In genomic region chr7:103877093-103877492, GRCm38 (mm10) we compare ENCODE assay signal across 27 mouse cellular contexts. TPM values are rescaled to one million over a fixed set of nuclear protein-coding genes. Genes with fewer than 3 reads are reported as not detected.
DNase-seq lines count a peak whose midpoint lies in the region; ATAC-seq and TF ChIP-seq lines count a peak whose summit lies in the region.
"Had no signal": no experiment of that assay in that cellular context is flagged by ENCODE, and none has a peak within 500 bp of the region (broad histone marks: within the 10 kb centered on the region; RNA-seq: fewer than 3 reads in every experiment).

No protein-coding gene starts in this region.

- H3K9ac ChIP-seq in liver, embryonic 11.5 days (ENCODE audit: low read depth, low read length): no peak overlapping the region
- H3K9ac ChIP-seq in liver, embryonic 14.5 days (replicated peaks): no peak overlapping the region; the same call in 1 of the 2 replicates
- H3K9ac ChIP-seq: embryonic facial prominence, embryonic 12.5 days; midbrain, embryonic 13.5 days had no signal

- no peaks in the 10 kb centered on the region for H3K9me3 ChIP-seq in liver, embryonic 11.5 days (ENCODE audit: control insufficient read depth, low read length)
- no peaks in the 10 kb centered on the region for H3K9me3 ChIP-seq in liver, embryonic 14.5 days (ENCODE audit: control insufficient read depth, low read length)
- H3K9me3 ChIP-seq: embryonic facial prominence, embryonic 12.5 days; hindbrain, embryonic 10.5 days; midbrain, embryonic 13.5 days had no signal

- no peak overlapping the region for H3K4me2 ChIP-seq in liver, embryonic 11.5 days
- H3K4me2 ChIP-seq in liver, embryonic 14.5 days (ENCODE audit: low read depth): peak overlapping the region; percentile 33
- H3K4me2 ChIP-seq: embryonic facial prominence, embryonic 12.5 days; midbrain, embryonic 13.5 days had no signal

- no peak overlapping the region for H3K4me3 ChIP-seq in liver, embryonic 11.5 days (ENCODE audit: low read depth, low read length)
- H3K4me3 ChIP-seq in liver, embryonic 14.5 days (ENCODE audit: insufficient read depth in 1 of 2, low read depth in 2 of 2, low read length in 2 of 2): no peak overlapping the region
- H3K4me3 ChIP-seq: embryonic facial prominence, embryonic 12.5 days; erythroblast, embryonic 14.5 days; gastrocnemius, adult 2 months; hindbrain, embryonic 10.5 days; layer of hippocampus, adult 2 months; midbrain, embryonic 13.5 days had no signal

- H3K4me1 ChIP-seq in liver, embryonic 11.5 days (replicated peaks; ENCODE audit: control insufficient read depth, insufficient read depth, low read length): peaks cover 13% of the 10 kb centered on the region
- H3K4me1 ChIP-seq in liver, embryonic 14.5 days (replicated peaks; ENCODE audit: control insufficient read depth in 2 of 2, insufficient read depth in 2 of 2, low read length in 1 of 2): peaks cover 43 to 44% of the 10 kb centered on the region in 2 experiments
- H3K4me1 ChIP-seq: embryonic facial prominence, embryonic 12.5 days; hindbrain, embryonic 10.5 days; midbrain, embryonic 13.5 days had no signal

- no peaks in the 10 kb centered on the region for H3K27me3 ChIP-seq in liver, embryonic 11.5 days (replicated peaks; ENCODE audit: control insufficient read depth, insufficient read depth, low read length)
- no peaks in the 10 kb centered on the region for H3K27me3 ChIP-seq in liver, embryonic 14.5 days (ENCODE audit: control insufficient read depth, insufficient read depth, low read length)
- H3K27me3 ChIP-seq: embryonic facial prominence, embryonic 12.5 days; midbrain, embryonic 13.5 days had no signal

- no peak overlapping the region for H3K27ac ChIP-seq in liver, embryonic 11.5 days (ENCODE audit: low read depth, low read length)
- peak overlapping the region; percentile 92 for H3K27ac ChIP-seq in liver, embryonic 14.5 days
- H3K27ac ChIP-seq: embryonic facial prominence, embryonic 12.5 days; gastrocnemius, adult 2 months; hindbrain, embryonic 10.5 days; layer of hippocampus, adult 2 months; midbrain, embryonic 13.5 days had no signal

- no peaks in the 10 kb centered on the region for H3K36me3 ChIP-seq in liver, embryonic 11.5 days (ENCODE audit: control insufficient read depth, insufficient read depth, low read length)
- H3K36me3 ChIP-seq in liver, embryonic 14.5 days (replicated peaks; ENCODE audit: control insufficient read depth, insufficient read depth, low read depth): no peaks in the 10 kb centered on the region
- H3K36me3 ChIP-seq: embryonic facial prominence, embryonic 12.5 days; hindbrain, embryonic 10.5 days; midbrain, embryonic 13.5 days had no signal

- ATAC-seq in liver, embryonic 11.5 days (replicated peaks; ENCODE audit: low FRiP score): peak; percentile 91
- ATAC-seq in liver, embryonic 14.5 days (ENCODE audit: insufficient read depth): peak; percentile 92
- ATAC-seq: forebrain, embryonic 14.5 days; midbrain, embryonic 13.5 days had no signal

- WGBS in liver, embryonic 11.5 days: 51% methylated on average over 2 of the region's 2 CpGs
- 12% methylated on average over 2 of the region's 2 CpGs for whole genome bisulfite sequencing in liver, embryonic 14.5 days (ENCODE audit: insufficient replicate concordance)

- TF ChIP-seq EP300 in liver, embryonic 14.5 days (IDR thresholded peaks at IDR 0.05; ENCODE audit: low read depth): peak; percentile 100

- TF ChIP-seq CTCF in liver, embryonic 14.5 days (IDR thresholded peaks at IDR 0.05; ENCODE audit: low read depth): no peak

- no peak for DNase-seq in liver, embryonic 11.5 days (ENCODE audit: low spot score)
- no peak for DNase-seq in liver
- peak; percentile 85 for DNase-seq in c-Kit-positive CD71-positive TER-119-positive erythroid progenitor cells, embryonic 14.5 days (ENCODE audit: low spot score)
- peak in 2 of 3 experiments; percentile 89 to 92 for DNase-seq in liver, embryonic 14.5 days (ENCODE audit: low read depth in 3 of 3, low spot score in 3 of 3)
- no peak for DNase-seq in urinary bladder, adult 2 months (ENCODE audit: low spot score)
- no peak for DNase-seq in cerebellum, postnatal 14 days
- no peak for DNase-seq in thymus, postnatal 25 days
- DNase-seq: adrenal gland, postnatal 10 days; cerebellum, adult 11 months; cerebellum, adult 9-11 months; gastrocnemius, adult 2 months; kidney, adult 8-10 months; kidney, postnatal 14 days; lung, adult 18-20 months; lung, postnatal 10 days; right cerebral cortex, postnatal 14 days had no signal

RNA-seq across cellular contexts. Expression of gene Olfr66, which starts 9.0 kb away (rescaled TPM):
- polyA plus RNA-seq in liver, embryonic 11.5 days (2014; fragmentation: Nextera tagmentation; extraction: Ambion mirVana): not detected in 2 replicates
- 0.03 TPM in 1 of 2 replicates, not detected in the other for polyA plus RNA-seq in liver, embryonic 14.5 days (2012; rRNA removed)
- not detected in 2 replicates for polyA plus RNA-seq in liver, embryonic 14.5 days (2014; fragmentation: Nextera tagmentation; extraction: Ambion mirVana)
- polyA plus RNA-seq in urinary bladder, adult 2 months (2012; rRNA removed): not detected in 2 replicates
- polyA plus RNA-seq: embryonic facial prominence, embryonic 12.5 days; erythroblast, embryonic 14.5 days; forebrain, embryonic 14.5 days; frontal cortex, adult 2 months; heart, postnatal 0 days; hindbrain, embryonic 10.5 days; limb, embryonic 11.5 days; midbrain, embryonic 13.5 days; neural tube, embryonic 11.5 days; testis, adult 2 months had no signal

RNA-seq across cellular contexts. Expression of gene Olfr64, which starts 17.2 kb away (rescaled TPM):
- not detected in 2 replicates for polyA plus RNA-seq in liver, embryonic 11.5 days (2014; fragmentation: Nextera tagmentation; extraction: Ambion mirVana)
- under 0.01 TPM in 1 of 2 replicates, not detected in the other for polyA plus RNA-seq in liver, embryonic 14.5 days (2012; rRNA removed)
- not detected in 2 replicates for polyA plus RNA-seq in liver, embryonic 14.5 days (2014; fragmentation: Nextera tagmentation; extraction: Ambion mirVana)
- not detected in 2 replicates for polyA plus RNA-seq in urinary bladder, adult 2 months (2012; rRNA removed)
- polyA plus RNA-seq: embryonic facial prominence, embryonic 12.5 days; erythroblast, embryonic 14.5 days; forebrain, embryonic 14.5 days; frontal cortex, adult 2 months; heart, postnatal 0 days; hindbrain, embryonic 10.5 days; limb, embryonic 11.5 days; midbrain, embryonic 13.5 days; neural tube, embryonic 11.5 days; testis, adult 2 months had no signal

RNA-seq across cellular contexts. Expression of gene Hbb-y, which starts 24.1 kb away (rescaled TPM):
- 15,021 and 16,786 TPM in 2 replicates for polyA plus RNA-seq in liver, embryonic 11.5 days (2014; fragmentation: Nextera tagmentation; extraction: Ambion mirVana)
- polyA plus RNA-seq in liver, embryonic 14.5 days (2012; rRNA removed): 361 and 394 TPM in 2 replicates
- 543 and 665 TPM in 2 replicates for polyA plus RNA-seq in liver, embryonic 14.5 days (2014; fragmentation: Nextera tagmentation; extraction: Ambion mirVana)
- 0.29 and 0.55 TPM in 2 replicates for polyA plus RNA-seq in urinary bladder, adult 2 months (2012; rRNA removed)

RNA-seq across cellular contexts. Expression of gene Olfr65, which starts 26.2 kb away (rescaled TPM):
- not detected in 2 replicates for polyA plus RNA-seq in liver, embryonic 11.5 days (2014; fragmentation: Nextera tagmentation; extraction: Ambion mirVana)
- not detected in 2 replicates for polyA plus RNA-seq in liver, embryonic 14.5 days (2012; rRNA removed)
- not detected in 2 replicates for polyA plus RNA-seq in liver, embryonic 14.5 days (2014; fragmentation: Nextera tagmentation; extraction: Ambion mirVana)
- polyA plus RNA-seq in urinary bladder, adult 2 months (2012; rRNA removed): not detected in 2 replicates
- polyA plus RNA-seq: embryonic facial prominence, embryonic 12.5 days; erythroblast, embryonic 14.5 days; forebrain, embryonic 14.5 days; frontal cortex, adult 2 months; heart, postnatal 0 days; hindbrain, embryonic 10.5 days; limb, embryonic 11.5 days; midbrain, embryonic 13.5 days; neural tube, embryonic 11.5 days; testis, adult 2 months had no signal

RNA-seq across cellular contexts. Expression of gene Hbb-bh1, which starts 34.1 kb away (rescaled TPM):
- 4,066 and 4,428 TPM in 2 replicates for polyA plus RNA-seq in liver, embryonic 11.5 days (2014; fragmentation: Nextera tagmentation; extraction: Ambion mirVana)
- 94.8 and 146 TPM in 2 replicates for polyA plus RNA-seq in liver, embryonic 14.5 days (2012; rRNA removed)
- 155 and 211 TPM in 2 replicates for polyA plus RNA-seq in liver, embryonic 14.5 days (2014; fragmentation: Nextera tagmentation; extraction: Ambion mirVana)
- polyA plus RNA-seq in urinary bladder, adult 2 months (2012; rRNA removed): 0.15 and 0.18 TPM in 2 replicates
- polyA plus RNA-seq: heart, postnatal 0 days; testis, adult 2 months had no signal

Comparison
In these comparisons a context has a peak if more than half of its experiments do, and no peak if none do; other contexts are left out.
1. DNase-seq: peak in c-Kit-positive CD71-positive TER-119-positive erythroid progenitor cells, embryonic 14.5 days (single experiment) and liver, embryonic 14.5 days (2 of 3); none in liver, embryonic 11.5 days (single experiment), liver (single experiment), urinary bladder, adult 2 months (single experiment), cerebellum, postnatal 14 days (0 of 2) and thymus, postnatal 25 days (single experiment).
2. RNA of gene Hbb-y, which starts 24.1 kb away (polyA plus RNA-seq): 15,021 to 16,786 TPM in liver, embryonic 11.5 days and 361 to 665 TPM in liver, embryonic 14.5 days; 0.29 to 0.55 TPM in urinary bladder, adult 2 months; every median in the first group is over 100 times any median in the second.